Mouse (Mus musculus) embryonic facial prominence, embryonic 13.5 days (tissue): ENCODE measurements around the gene Lhx2. TPM values are rescaled to one million over a fixed set of nuclear protein-coding genes. Genes with fewer than 3 reads are reported as not detected.
A peak's percentile ranks its signal among the peaks of the same experiment; 100 is the strongest.

Experiments used
- ATAC-seq: fragments of 200-750 bp; cut with Nextera tagmentation; 2 replicates; pipeline ENCODE4 v1.8.0; 2017; ENCODE audit warnings: low read depth; ENCODE audit not compliant: insufficient number of reproducible peaks, insufficient read depth, low FRiP score, low TSS enrichment
- H3K27ac ChIP-seq: fragments of 300-500 bp; sonication (generic); 2 replicates; pipeline ENCODE4 v1.5.1; 2015; ENCODE audit warnings: moderate library complexity, mild to moderate bottlenecking, inconsistent platforms
- H3K27me3 ChIP-seq: fragments of 300-500 bp; sonication (generic); 2 replicates; pipeline ENCODE4 v1.6.1; 2015; ENCODE audit warnings: mild to moderate bottlenecking, inconsistent platforms
- H3K36me3 ChIP-seq: fragments of 300-500 bp; sonication (generic); 2 replicates; pipeline ENCODE4 v1.6.1; 2015; ENCODE audit warnings: mild to moderate bottlenecking, inconsistent platforms
- H3K4me1 ChIP-seq: fragments of 300-500 bp; sonication (generic); 2 replicates; pipeline ENCODE4 v1.6.1; 2015; ENCODE audit warnings: inconsistent platforms
- H3K4me2 ChIP-seq: fragments of 300-500 bp; sonication (generic); 2 replicates; pipeline ENCODE4 v1.6.1; 2015; ENCODE audit warnings: moderate library complexity, mild to moderate bottlenecking, inconsistent platforms
- H3K4me3 ChIP-seq: fragments of 300-500 bp; sonication (generic); 2 replicates; pipeline ENCODE4 v1.5.1; 2015; ENCODE audit warnings: mild to moderate bottlenecking, inconsistent platforms
- H3K9ac ChIP-seq: fragments of 300-500 bp; sonication (generic); 2 replicates; pipeline ENCODE4 v1.6.1; 2015; ENCODE audit warnings: mild to moderate bottlenecking, inconsistent platforms
- H3K9me3 ChIP-seq: fragments of 300-500 bp; sonication (generic); 2 replicates; pipeline ENCODE4 v1.6.1; 2016; ENCODE audit warnings: inconsistent platforms
- WGBS: fragments of 180-500 bp; shearing (Covaris S2); methylation state at CpG from one replicate; pipeline ENCODE4 v1.1.7; 2015; ENCODE audit warnings: mixed read lengths; 5-methylcytosine and 5-hydroxymethylcytosine counted together
- polyA plus RNA-seq: library from polyadenylated mRNA; unstranded; fragments of >200 nt; fragmentation: Nextera tagmentation; extraction: Ambion mirVana; gene quantifications from 2 replicates; pipeline ENCODE4 v1.2.1, GENCODE M21; 2015

Gene Lhx2
- polyA plus RNA-seq, 1 experiment from 2014 or later: 10.0 TPM

DNA sequence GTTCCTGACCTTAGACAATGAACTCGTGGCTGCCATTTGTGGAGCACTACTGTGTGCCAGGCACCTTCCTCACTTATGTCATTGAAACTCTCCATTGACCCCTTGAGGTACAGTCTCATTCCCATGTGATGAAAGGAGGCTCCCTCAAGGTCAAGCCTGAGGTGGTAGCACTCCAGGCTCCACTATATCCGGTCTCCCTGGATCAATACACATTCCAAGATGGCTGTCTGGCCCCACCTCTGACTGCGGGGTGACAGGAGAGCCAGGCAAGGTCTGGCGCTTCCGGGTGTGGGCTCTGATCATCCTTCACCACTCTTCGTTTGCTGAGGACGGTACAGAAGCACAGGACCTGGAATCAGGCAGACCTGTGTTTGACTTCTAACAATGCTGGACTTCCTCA is 58.2 kb downstream of the Lhx2 start:
- no peak for ATAC-seq
- H3K9ac ChIP-seq: no peak overlapping the region
- WGBS: 83% methylated on average over 7 of the region's 7 CpGs

DNA sequence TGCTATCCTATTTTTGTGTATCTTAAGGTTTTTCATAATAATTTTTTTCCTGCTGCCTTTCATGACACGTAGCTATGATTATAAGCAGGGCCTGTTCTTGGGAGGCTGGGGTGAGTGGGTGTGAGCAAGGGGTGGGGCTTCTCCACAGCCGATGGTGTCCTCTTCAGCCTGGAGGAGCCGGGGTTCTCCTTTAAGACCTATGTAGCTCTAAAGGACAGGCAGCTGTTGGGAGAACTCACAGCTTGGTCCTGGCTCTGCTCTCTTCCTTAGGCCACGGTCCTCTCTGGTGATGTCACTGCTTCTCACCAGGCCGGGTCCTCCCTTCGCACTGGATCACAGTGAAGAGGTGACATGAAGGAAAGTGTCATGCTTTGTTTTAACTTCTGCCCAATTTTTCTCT is 58.8 kb downstream of the Lhx2 start:
- H3K27ac ChIP-seq: no peak overlapping the region
- no peak overlapping the region for H3K4me3 ChIP-seq
- H3K4me2 ChIP-seq: no peak overlapping the region
- no peak for ATAC-seq
- H3K36me3 ChIP-seq: no peaks in the 10 kb centered on the region
- no peaks in the 10 kb centered on the region for H3K9me3 ChIP-seq
- H3K4me1 ChIP-seq: peaks cover 4% of the 10 kb centered on the region; the same call in 1 of the 2 replicates
- WGBS: 69% methylated on average over 6 of the region's 6 CpGs
- H3K9ac ChIP-seq: no peak overlapping the region
- H3K27me3 ChIP-seq: no peaks in the 10 kb centered on the region

More for the DNA sequence above, 58.2 kb downstream of the Lhx2 start:
- no peaks in the 10 kb centered on the region for H3K36me3 ChIP-seq
- no peak overlapping the region for H3K4me2 ChIP-seq
- no peak overlapping the region for H3K4me3 ChIP-seq
- no peak overlapping the region for H3K27ac ChIP-seq
- H3K27me3 ChIP-seq: no peaks in the 10 kb centered on the region
- H3K9me3 ChIP-seq: no peaks in the 10 kb centered on the region
- H3K4me1 ChIP-seq: no peaks in the 10 kb centered on the region

DNA sequence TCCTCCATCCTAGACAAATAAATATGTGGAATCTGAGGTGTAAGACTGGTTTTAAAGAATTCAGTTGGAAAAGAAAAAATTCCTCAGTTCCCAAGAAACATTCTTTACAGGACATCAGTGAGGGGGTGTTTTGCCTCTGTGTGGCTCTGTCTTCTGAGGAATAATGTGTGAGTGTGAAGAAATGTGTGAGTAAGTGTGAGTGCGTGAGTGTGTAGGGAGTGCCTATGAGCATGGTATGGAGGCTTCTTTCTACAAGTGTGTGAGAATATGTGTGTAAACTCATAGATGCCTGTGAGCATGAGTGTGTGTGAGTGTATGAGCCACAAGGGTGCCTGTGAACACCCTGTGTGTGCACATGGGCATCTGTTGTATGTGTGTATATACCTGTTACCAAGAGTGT is 63.5 kb downstream of the Lhx2 start:
- Histone ChIP-seq H3K36me3 (no peaks in the 10 kb centered on the region), H3K9ac (no peak overlapping the region), H3K4me3 (no peak overlapping the region), H3K4me2 (no peak overlapping the region), H3K27me3 (peaks cover 7% of the 10 kb centered on the region; the same call in 1 of the 2 replicates), H3K27ac (0 out of 2 replicates have a peak overlapping the region, but pooled peaks have one; percentile 5), H3K9me3 (no peaks in the 10 kb centered on the region), H3K4me1 (peaks cover 15% of the 10 kb centered on the region)
- no peak for ATAC-seq
- 100% methylated on average over 1 of the region's 1 CpGs for WGBS

DNA sequence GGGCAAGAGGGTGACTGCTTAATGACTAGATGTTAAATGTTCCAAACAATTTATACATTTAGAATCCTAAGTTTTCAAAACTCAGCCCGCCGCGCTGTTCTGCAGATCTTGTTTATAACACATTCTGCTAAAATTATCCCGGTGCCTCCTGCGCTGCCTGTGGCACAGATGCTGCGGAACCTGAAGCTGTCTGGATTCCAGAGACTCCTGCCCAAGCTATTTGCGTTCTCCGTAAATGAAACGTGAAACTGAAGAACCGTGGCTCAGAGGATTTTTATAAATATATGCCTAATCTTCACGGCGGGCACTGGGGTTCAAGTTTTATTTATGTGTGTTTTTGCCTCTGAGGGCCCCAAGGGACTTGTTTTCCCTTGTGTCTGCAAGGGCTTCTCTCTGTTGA is 64.2 kb downstream of the Lhx2 start:
- H3K36me3 ChIP-seq: no peaks in the 10 kb centered on the region
- peaks cover 7% of the 10 kb centered on the region; the same call in 1 of the 2 replicates for H3K27me3 ChIP-seq
- no peak overlapping the region for H3K4me3 ChIP-seq
- no peaks in the 10 kb centered on the region for H3K9me3 ChIP-seq
- H3K9ac ChIP-seq: no peak overlapping the region
- no peak for ATAC-seq
- WGBS: 32% methylated on average over 12 of the region's 12 CpGs
- no peak overlapping the region for H3K4me2 ChIP-seq
- peaks cover 15% of the 10 kb centered on the region for H3K4me1 ChIP-seq
- no peak overlapping the region for H3K27ac ChIP-seq

DNA sequence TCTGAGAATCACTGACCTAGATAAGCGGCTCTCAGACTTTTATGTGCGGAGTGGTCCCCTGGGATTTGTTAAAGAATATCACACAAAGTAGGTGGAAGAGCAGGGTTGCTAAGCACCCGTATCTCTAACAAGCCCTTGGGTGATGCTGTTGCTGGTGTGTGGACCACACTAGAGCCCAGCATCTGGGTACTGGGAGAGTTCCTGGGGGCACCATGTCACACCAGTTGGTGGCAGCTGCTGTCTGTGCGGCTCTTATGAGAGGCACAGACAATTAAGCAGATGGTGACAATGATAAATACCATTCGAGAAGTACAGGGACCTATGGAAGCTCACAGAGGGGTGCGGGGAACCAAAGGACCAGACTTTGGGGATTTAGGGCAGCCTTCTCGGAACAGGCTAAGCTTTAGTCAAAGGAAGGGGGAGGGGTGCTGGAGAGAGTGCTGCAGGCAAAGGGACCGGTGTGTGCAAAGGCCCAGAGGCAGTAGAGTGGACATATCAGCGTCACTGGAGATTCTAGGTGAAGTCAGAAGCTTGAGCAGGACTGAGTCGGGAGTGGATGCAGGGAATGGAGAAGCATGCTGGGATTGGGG is 65.0 kb downstream of the Lhx2 start:
- ATAC-seq: no peak
- H3K27ac ChIP-seq: no peak overlapping the region
- no peak overlapping the region for H3K4me2 ChIP-seq
- H3K27me3 ChIP-seq: peaks cover 7% of the 10 kb centered on the region; the same call in 1 of the 2 replicates
- peaks cover 15% of the 10 kb centered on the region for H3K4me1 ChIP-seq
- H3K9me3 ChIP-seq: no peaks in the 10 kb centered on the region
- no peak overlapping the region for H3K4me3 ChIP-seq
- H3K9ac ChIP-seq: no peak overlapping the region
- WGBS: 73% methylated on average over 10 of the region's 10 CpGs
- H3K36me3 ChIP-seq: no peaks in the 10 kb centered on the region

DNA sequence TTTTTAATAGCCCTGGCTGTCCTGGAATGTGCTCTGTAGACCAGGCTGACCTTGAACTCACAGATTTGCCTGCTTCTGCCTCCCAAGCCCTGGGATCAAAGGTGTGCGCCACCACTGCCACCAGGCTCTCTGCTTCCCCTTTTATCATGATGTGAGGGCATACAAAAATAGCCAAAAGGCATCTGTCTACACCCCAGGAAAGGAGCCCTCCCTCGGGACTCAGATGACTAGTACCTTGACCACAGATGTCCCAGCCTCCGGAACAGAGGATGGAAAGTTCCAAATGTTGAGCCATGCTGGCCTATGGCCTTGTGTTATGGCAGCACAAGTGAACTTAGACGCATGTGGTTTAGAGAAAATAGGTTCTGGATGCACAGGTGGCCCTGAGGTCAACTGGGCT is 66.3 kb downstream of the Lhx2 start:
- no peak for ATAC-seq
- Histone ChIP-seq H3K4me1 (peaks cover 15% of the 10 kb centered on the region), H3K4me2 (no peak overlapping the region), H3K27me3 (peaks cover 7% of the 10 kb centered on the region; the same call in 1 of the 2 replicates), H3K9me3 (no peaks in the 10 kb centered on the region), H3K27ac (no peak overlapping the region), H3K36me3 (no peaks in the 10 kb centered on the region), H3K4me3 (no peak overlapping the region), H3K9ac (no peak overlapping the region)
- WGBS: 81% methylated on average over 4 of the region's 4 CpGs

DNA sequence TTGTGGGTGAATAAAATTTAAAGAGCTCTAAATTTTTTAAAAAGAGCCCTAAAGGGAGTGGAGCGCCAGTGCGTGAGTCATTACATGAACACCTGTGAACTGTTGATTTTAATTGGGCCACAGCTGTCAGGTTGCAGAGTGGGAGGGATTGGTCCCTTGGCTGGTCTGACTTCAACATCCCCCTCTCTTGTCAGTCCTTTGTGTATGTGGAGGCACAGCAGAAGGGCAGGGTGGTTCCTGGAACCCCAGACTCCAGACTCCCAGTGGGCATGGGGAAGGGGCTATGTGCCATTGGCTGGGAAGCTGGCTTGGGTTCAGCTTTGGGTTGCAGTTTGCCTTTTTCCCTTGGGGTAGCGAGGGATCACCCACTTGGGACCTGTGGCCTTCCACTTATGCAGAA is 70.2 kb downstream of the Lhx2 start:
- 82% methylated on average over 3 of the region's 3 CpGs for WGBS
- no peak for ATAC-seq
- H3K4me3 ChIP-seq: no peak overlapping the region

DNA sequence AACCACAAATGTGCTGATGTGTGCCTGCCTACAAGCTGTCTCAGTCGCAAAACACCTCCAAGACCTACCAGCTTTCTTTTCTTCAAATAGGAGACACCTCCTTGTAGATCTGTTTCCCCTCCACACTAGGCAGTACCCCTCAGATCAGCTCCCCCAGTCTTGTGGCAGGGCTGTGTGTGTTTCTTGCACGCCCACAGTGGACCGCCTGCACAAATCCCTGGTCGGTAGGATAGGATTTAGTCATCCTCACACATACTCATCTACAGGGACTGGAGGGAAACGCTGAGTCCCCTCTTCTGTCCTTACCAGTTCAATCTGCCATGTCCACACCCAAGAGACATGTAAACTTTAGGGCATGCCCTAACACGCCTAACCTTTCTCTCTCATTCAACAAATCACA is 71.1 kb downstream of the Lhx2 start:
- no peak overlapping the region for H3K4me3 ChIP-seq
- no peak overlapping the region for H3K27ac ChIP-seq
- no peaks in the 10 kb centered on the region for H3K36me3 ChIP-seq
- H3K27me3 ChIP-seq: peaks cover 23% of the 10 kb centered on the region; the same call in 1 of the 2 replicates
- no peaks in the 10 kb centered on the region for H3K4me1 ChIP-seq
- 88% methylated on average over 6 of the region's 6 CpGs for WGBS
- no peaks in the 10 kb centered on the region for H3K9me3 ChIP-seq
- H3K4me2 ChIP-seq: no peak overlapping the region
- ATAC-seq: no peak
- H3K9ac ChIP-seq: no peak overlapping the region

More for the DNA sequence above, 70.2 kb downstream of the Lhx2 start:
- no peak overlapping the region for H3K4me2 ChIP-seq
- no peaks in the 10 kb centered on the region for H3K4me1 ChIP-seq
- no peak overlapping the region for H3K27ac ChIP-seq
- no peaks in the 10 kb centered on the region for H3K9me3 ChIP-seq
- H3K27me3 ChIP-seq: peaks cover 19% of the 10 kb centered on the region; the same call in 1 of the 2 replicates
- no peak overlapping the region for H3K9ac ChIP-seq
- H3K36me3 ChIP-seq: no peaks in the 10 kb centered on the region

DNA sequence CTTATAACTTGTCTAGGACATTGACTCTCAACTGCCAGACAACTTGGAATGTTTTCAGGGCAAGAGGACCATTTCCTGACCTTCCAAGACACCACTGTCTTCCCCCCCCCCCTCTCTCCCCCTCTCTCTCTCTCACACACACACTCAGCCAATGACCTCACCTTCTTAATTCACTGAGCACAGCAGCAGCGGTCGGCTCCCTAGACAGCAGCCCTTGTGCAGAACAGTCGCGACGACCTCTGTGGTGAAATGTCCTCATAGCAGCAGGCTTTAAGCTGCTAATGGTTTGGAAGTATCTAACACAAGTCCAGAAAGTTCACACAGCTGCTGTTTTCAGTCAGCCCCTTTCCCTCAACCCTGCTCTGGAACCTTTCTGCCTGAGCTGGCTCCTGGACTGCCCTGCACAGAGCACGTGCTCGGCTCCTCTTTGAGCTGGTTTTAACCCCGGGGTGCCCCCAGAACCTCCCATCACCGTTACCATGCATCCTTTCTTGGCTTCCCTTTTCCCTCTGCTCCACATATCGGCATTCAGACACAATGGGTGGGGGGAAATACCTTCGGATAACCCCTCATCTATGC is 73.6 kb downstream of the Lhx2 start:
- H3K4me3 ChIP-seq: no peak overlapping the region
- H3K4me2 ChIP-seq: no peak overlapping the region
- H3K9ac ChIP-seq: no peak overlapping the region
- H3K4me1 ChIP-seq: no peaks in the 10 kb centered on the region
- H3K36me3 ChIP-seq: no peaks in the 10 kb centered on the region
- no peaks in the 10 kb centered on the region for H3K9me3 ChIP-seq
- no peak for ATAC-seq
- 25% methylated on average over 11 of the region's 11 CpGs for WGBS
- H3K27me3 ChIP-seq: 0 out of 2 replicates have a peak, but pooled peaks cover 16% of the 10 kb centered on the region
- H3K27ac ChIP-seq: no peak overlapping the region

DNA sequence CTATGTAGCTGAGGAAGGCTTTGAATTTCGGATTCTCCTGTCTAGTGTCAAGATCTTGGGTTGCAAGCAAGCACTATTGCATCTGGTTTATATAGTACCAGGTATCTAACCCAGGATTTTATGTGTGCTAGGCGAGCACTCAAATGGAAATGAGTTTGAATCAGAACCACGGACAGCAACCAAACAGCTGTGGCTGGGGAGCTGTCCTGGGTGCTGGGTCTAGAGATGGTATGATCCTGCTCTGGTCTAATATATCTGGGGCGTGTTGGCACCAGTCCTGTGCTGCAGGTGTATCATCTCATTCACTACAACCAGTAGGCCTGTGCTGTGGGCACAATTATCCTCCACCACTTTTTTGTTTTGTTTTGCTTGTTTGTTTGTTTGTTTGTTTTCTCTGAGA is 78.9 kb downstream of the Lhx2 start:
- no peak for ATAC-seq
- H3K27me3 ChIP-seq: 0 out of 2 replicates have a peak, but pooled peaks cover 11% of the 10 kb centered on the region
- H3K9me3 ChIP-seq: no peaks in the 10 kb centered on the region
- H3K27ac ChIP-seq: no peak overlapping the region
- WGBS: 13% methylated on average over 4 of the region's 4 CpGs
- H3K9ac ChIP-seq: no peak overlapping the region
- no peaks in the 10 kb centered on the region for H3K4me1 ChIP-seq
- H3K4me2 ChIP-seq: no peak overlapping the region
- no peaks in the 10 kb centered on the region for H3K36me3 ChIP-seq
- H3K4me3 ChIP-seq: no peak overlapping the region
